Mouse (Mus musculus): ENCODE data around the gene Zmynd10. TPM values are rescaled to one million over a fixed set of nuclear protein-coding genes. Genes with fewer than 3 reads are reported as not detected.
"Not testable (repeated sequence)": the region's sequence is repeated elsewhere in the genome, so short reads cannot be mapped to it uniquely, and the experiment has no call there.

Zmynd10 gene
- polyA plus RNA-seq, 1 experiment from 2014 or later: 2.1 TPM

DNA sequence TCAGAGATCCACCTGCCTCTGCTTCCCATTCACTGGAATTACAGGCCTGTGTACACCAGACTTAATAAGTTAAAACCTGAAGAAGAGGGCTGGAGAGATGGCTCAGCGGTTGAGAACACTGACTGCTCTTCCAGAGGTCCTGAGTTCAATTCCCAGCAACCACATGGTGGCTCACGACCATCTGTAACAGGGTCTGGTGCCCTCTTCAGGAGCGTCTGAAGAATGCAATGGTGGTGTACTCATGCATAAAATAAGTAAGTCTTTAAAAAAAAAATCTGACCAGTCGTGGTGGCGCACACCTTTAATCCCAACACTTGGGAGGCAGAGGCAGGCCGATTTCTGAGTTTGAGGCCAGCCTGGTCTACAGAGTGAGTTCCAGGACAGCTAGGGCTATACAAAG is 26.7 kb downstream of the Zmynd10 start:
- WGBS: 85% methylated on average over 6 of the region's 6 CpGs
- Histone ChIP-seq H3K36me3 (peaks cover 42% of the 10 kb centered on the region), H3K4me1 (peaks cover 52% of the 10 kb centered on the region)
- not testable (repeated sequence) for H3K4me2 ChIP-seq; H3K9ac ChIP-seq; H3K4me3 ChIP-seq; H3K27me3 ChIP-seq; H3K9me3 ChIP-seq; ATAC-seq (ENCODE audit: insufficient number of reproducible peaks, insufficient read depth, low FRiP score, low TSS enrichment, low read depth); H3K27ac ChIP-seq

DNA sequence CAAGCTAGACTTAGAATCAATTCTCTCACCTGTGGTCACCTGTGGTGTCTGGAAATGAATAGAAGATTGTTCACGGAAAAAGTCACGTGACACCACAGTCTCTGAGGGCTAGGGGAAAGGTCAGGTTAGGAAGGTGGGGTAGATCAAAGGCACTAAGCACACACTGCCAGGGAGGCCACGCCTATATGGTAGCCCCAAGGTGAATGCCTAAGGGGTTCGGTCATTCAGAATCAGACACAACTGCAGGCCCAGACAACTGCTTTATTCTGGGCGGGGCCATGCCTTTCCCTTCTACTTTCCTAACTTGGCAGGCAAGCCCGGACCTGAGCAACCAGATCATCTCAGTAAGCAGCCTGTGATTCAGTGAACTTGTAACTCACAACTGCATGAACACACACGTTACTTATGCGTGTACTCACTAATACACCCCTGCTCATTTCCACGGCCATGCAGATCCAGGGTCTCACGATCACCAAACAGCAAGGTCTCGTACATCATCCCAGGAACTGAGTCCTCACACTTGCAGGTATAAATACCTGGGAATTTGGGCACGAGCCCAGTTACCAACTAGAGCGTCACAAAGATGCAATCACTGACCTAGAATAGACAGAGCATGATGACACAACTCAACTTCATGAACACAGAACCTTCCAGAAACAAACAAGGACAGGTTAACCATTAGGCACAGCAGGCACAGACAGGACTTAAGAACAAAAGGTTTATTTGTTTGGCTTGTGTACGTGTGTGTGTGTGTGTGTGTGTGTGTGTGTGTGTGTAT is 28.7 kb downstream of the Zmynd10 start:
- Histone ChIP-seq H3K4me1 (peaks cover 58% of the 10 kb centered on the region), H3K9ac (peak overlapping the region; percentile 72; the same call in 1 of the 2 replicates), H3K27ac (peak overlapping the region; percentile 83), H3K9me3 (no peaks in the 10 kb centered on the region), H3K36me3 (peaks cover 38% of the 10 kb centered on the region), H3K27me3 (no peaks in the 10 kb centered on the region), H3K4me3 (no peak overlapping the region), H3K4me2 (peak overlapping the region; percentile 64)
- 72% methylated on average over 14 of the region's 14 CpGs for WGBS
- no peak for ATAC-seq (ENCODE audit: insufficient number of reproducible peaks, insufficient read depth, low FRiP score, low TSS enrichment, low read depth)

DNA sequence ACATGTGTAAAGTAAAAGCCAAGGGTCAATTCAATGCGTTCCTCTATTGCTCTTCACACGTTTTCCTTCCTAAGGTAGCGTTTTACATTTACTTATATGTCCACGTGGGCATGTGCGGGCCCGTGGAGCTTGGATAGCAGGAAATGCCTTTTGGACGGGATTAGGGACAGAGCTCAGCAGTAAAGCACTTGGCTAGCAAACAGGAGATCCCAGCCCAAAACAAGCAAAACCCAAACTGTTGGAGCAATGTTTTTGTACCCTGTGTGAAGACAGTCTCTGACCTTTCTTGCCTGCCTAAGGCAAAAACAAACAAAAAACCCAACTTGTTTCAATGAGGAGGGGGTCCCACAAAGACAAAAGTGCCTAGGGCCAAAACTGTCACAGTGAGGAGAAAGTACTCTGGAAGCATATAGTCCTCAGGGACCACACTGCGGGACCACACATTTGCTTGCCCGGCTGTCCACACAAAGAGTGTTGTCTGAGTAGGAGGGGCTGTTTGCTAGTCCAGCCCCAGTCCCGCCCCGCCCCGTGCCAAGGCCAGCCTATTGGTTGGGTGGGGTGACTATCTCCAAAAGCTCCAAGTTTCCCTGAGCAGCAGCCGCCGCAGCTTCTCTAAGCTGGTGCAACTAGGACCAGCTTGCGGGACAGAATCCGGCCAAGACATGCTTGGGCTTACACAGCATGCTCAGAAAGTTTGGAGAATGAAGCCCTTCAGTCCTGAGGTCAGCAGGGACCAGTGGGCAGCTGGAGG is 29.4 kb downstream of the Zmynd10 start, which contains the start of gene Hyal1:
Gene Hyal1 (plus strand): TSS at position 571 of the 751 bp plus-strand sequence.
- 16% methylated on average over 16 of the region's 16 CpGs for WGBS
- Histone ChIP-seq H3K27ac (peak within 1 kb of the TSS; percentile 83), H3K27me3 (no peaks in the 10 kb centered on the region), H3K4me1 (peaks cover 55% of the 10 kb centered on the region), H3K4me2 (peak within 1 kb of the TSS; percentile 64), H3K36me3 (peaks cover 30% of the 10 kb centered on the region), H3K4me3 (peak within 1 kb of the TSS; percentile 47), H3K9me3 (no peaks in the 10 kb centered on the region), H3K9ac (peak within 1 kb of the TSS; percentile 72)
- peak; percentile 66 for ATAC-seq (ENCODE audit: insufficient number of reproducible peaks, insufficient read depth, low FRiP score, low TSS enrichment, low read depth)

DNA sequence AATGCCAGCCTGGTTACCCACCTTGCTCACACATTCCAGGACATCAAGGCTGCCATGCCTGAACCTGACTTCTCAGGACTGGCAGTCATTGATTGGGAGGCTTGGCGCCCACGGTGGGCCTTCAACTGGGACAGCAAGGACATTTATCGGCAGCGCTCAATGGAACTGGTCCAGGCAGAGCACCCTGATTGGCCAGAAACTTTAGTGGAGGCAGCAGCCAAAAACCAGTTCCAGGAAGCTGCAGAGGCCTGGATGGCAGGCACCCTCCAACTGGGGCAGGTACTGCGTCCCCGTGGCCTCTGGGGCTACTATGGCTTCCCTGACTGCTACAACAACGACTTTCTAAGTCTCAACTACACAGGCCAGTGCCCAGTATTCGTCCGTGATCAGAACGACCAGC is 30.8 kb downstream of the Zmynd10 start:
- ATAC-seq (ENCODE audit: insufficient number of reproducible peaks, insufficient read depth, low FRiP score, low TSS enrichment, low read depth): no peak
- no peak overlapping the region for H3K9ac ChIP-seq
- H3K4me3 ChIP-seq: no peak overlapping the region
- no peak overlapping the region for H3K27ac ChIP-seq
- peak overlapping the region; percentile 64 for H3K4me2 ChIP-seq
- no peaks in the 10 kb centered on the region for H3K27me3 ChIP-seq
- peaks cover 54% of the 10 kb centered on the region for H3K4me1 ChIP-seq
- peaks cover 22% of the 10 kb centered on the region for H3K36me3 ChIP-seq
- H3K9me3 ChIP-seq: no peaks in the 10 kb centered on the region
- 89% methylated on average over 10 of the region's 10 CpGs for WGBS

DNA sequence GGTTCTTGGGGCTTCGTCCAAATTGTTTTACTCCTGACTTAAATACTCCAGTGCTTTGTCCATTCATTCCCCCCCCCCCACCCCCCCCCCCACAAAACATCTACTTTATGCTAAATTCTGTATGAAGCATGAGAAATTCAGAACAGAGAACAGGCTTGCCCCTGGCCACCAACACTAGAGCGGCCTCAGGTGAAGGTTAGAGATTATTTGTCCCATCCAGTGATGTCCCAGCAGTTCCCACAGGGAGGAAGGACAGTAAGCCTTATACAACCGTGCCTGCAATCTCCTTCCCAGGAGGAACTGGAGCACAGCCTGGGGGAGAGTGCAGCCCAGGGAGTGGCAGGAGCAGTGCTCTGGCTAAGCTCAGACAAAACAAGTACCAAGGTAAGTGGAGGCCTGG is 31.5 kb downstream of the Zmynd10 start, which contains the start of gene Naa80:
Gene Naa80 (plus strand): TSS at position 301 of the 400 bp plus-strand sequence.
- ATAC-seq (ENCODE audit: insufficient number of reproducible peaks, insufficient read depth, low FRiP score, low TSS enrichment, low read depth): no peak
- H3K4me2 ChIP-seq: peak within 1 kb of the TSS; percentile 93
- 76% methylated on average over 3 of the region's 3 CpGs for WGBS
- H3K4me1 ChIP-seq: peaks cover 54% of the 10 kb centered on the region
- H3K9me3 ChIP-seq: no peaks in the 10 kb centered on the region
- peak within 1 kb of the TSS; percentile 83 for H3K9ac ChIP-seq
- no peaks in the 10 kb centered on the region for H3K27me3 ChIP-seq
- H3K36me3 ChIP-seq: peaks cover 22% of the 10 kb centered on the region
- peak within 1 kb of the TSS; percentile 96; the same call in 1 of the 2 replicates for H3K27ac ChIP-seq
- 0 out of 2 replicates have a peak within 1 kb of the TSS, but pooled peaks have one; percentile 6 for H3K4me3 ChIP-seq

DNA sequence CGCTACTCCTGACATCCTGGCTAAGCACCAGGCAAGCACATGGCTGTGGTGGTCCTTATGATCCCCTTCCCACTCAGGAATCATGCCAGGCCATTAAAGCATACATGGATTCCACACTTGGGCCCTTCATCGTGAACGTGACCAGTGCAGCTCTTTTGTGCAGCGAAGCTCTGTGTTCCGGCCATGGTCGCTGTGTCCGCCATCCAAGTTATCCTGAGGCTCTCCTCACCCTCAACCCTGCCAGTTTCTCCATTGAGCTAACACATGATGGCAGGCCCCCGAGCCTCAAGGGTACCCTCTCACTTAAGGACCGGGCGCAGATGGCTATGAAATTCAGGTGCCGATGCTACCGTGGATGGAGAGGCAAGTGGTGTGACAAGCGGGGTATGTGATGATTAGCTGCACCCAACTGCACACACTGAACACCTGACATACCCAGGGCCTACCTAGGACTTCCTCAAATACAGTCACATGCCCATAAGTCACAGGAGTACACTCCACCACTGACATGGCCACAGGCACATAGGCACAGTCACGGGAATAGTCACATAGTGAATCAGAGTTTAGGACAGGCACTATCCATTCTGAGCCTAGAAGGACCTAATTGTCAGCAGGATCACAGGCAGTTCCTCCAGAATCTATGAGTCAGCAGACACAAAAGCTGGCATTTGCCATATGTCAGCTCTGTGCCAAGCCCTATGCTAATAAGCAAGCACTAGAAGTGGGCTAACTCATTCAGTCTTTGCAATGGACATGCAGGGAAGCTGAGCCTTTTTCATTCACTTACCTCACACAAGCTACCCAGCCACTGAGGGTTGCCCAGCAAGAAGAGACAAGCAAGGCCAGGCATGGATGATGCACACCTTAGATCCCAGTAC is 32.2 kb downstream of the Zmynd10 start:
- WGBS: 95% methylated on average over 14 of the region's 14 CpGs
- H3K4me1 ChIP-seq: peaks cover 54% of the 10 kb centered on the region
- H3K27me3 ChIP-seq: no peaks in the 10 kb centered on the region
- H3K9ac ChIP-seq: peak overlapping the region; percentile 83
- no peaks in the 10 kb centered on the region for H3K9me3 ChIP-seq
- peak overlapping the region; percentile 93 for H3K4me2 ChIP-seq
- H3K36me3 ChIP-seq: peaks cover 25% of the 10 kb centered on the region
- H3K4me3 ChIP-seq: 0 out of 2 replicates have a peak overlapping the region, but pooled peaks have one; percentile 6
- H3K27ac ChIP-seq: peak overlapping the region; percentile 96; the same call in 1 of the 2 replicates
- ATAC-seq (ENCODE audit: insufficient number of reproducible peaks, insufficient read depth, low FRiP score, low TSS enrichment, low read depth): no peak

DNA sequence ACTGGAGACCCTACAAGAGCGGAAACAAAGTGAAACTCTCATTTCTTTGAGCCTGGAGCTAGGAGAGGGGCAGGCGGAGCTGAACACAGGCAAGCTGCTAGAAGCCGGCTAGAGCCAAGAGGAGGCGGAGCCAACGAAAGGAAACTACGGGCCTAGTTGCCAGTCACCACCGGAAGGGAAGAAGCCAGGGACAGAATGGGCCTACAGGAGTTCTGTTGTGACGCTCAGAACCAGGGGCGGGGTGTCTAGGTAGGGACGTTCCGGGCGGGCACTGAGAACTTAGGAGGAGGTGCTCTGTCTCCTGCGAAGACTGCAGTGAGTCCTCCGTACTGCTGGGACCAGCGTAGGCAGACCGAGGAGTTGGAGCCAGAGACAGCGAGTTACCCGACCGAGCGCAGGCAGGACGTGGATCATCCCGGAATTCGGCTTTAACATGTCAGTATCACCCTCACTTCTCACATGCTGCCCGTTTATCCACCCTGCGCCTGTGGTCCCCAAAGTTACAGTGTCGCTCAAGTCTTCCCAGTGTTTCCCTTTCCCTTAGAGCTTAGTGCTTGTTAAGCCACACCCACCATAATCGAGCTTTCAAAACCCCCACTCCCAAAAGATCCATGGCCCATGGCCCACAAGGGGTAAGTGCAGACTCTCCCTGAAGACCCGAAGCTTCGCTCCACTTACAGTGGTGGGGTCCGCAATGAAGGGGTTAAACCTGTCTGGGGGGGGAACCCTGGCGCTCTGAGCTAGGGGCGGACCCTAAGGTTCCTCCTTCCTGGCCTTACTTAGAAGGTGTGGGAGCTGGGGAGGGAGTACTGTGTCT is 33.6 kb downstream of the Zmynd10 start, which contains the start of gene Hyal3:
Gene Hyal3 (plus strand): TSS at position 318 of the 817 bp plus-strand sequence.
- no peaks in the 10 kb centered on the region for H3K27me3 ChIP-seq
- H3K4me1 ChIP-seq: peaks cover 54% of the 10 kb centered on the region
- H3K27ac ChIP-seq: peak within 1 kb of the TSS; percentile 96
- H3K9me3 ChIP-seq: no peaks in the 10 kb centered on the region
- peaks cover 20% of the 10 kb centered on the region for H3K36me3 ChIP-seq
- peak within 1 kb of the TSS; percentile 59 for H3K4me3 ChIP-seq
- under 1% methylated on average over 32 of the region's 32 CpGs for WGBS
- peak within 1 kb of the TSS; percentile 93 for H3K4me2 ChIP-seq
- ATAC-seq (ENCODE audit: insufficient number of reproducible peaks, insufficient read depth, low FRiP score, low TSS enrichment, low read depth): peak; percentile 61
- H3K9ac ChIP-seq: peak within 1 kb of the TSS; percentile 83

DNA sequence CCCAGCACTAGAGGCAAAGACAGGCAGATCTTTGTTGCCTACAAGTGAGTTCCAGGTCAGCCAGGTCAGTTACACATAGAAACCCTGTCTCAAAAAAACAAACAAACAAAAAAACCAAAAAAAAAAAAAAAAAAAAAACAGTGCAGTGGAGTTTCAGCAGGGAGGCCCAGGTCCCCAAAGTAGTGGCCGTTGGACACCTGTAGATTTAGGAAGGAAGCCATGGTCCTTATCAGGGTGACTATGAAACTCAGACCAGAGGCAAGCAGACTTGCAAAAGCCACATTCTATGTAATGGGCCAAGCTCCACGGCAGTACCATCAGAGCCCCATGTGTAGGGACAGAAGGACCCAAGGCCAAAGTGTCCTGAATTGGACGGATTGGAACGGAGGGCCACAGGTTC is 34.5 kb downstream of the Zmynd10 start:
- peak overlapping the region; percentile 83 for H3K9ac ChIP-seq
- no peak for ATAC-seq (ENCODE audit: insufficient number of reproducible peaks, insufficient read depth, low FRiP score, low TSS enrichment, low read depth)
- 72% methylated on average over 4 of the region's 4 CpGs for WGBS
- peak overlapping the region; percentile 96 for H3K27ac ChIP-seq
- H3K4me1 ChIP-seq: peaks cover 46% of the 10 kb centered on the region
- no peaks in the 10 kb centered on the region for H3K9me3 ChIP-seq
- H3K36me3 ChIP-seq: peaks cover 20% of the 10 kb centered on the region
- H3K27me3 ChIP-seq: no peaks in the 10 kb centered on the region
- H3K4me3 ChIP-seq: peak overlapping the region; percentile 59
- peak overlapping the region; percentile 93 for H3K4me2 ChIP-seq

DNA sequence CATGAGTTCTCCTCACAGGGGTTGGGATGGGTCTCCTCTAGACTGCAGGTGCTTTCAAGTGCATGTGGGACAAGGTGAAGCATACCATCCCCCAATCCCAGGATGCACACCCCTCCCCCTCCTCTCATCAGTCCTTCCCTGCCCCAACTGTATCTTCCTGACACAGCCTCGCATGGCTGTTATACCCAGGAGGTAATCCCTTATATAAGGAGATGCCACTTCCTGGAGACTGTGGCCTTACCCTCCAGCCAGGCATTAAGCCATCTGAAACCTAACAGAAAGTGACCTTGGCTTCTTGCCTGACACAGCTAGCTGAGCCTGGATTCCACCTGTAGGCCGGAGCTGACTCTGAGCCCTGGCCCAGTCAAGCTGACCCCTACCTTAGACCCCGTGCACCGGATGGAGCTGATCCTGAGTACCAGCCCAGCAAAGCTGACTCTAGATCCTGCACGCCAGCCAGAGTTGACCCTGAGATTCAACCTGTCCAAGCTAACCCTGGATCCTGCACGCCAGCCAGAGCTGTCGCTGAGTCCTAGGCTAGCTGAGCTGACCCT is 35.5 kb downstream of the Zmynd10 start:
- Histone ChIP-seq H3K27ac (no peak overlapping the region), H3K4me1 (peaks cover 36% of the 10 kb centered on the region), H3K4me2 (peak overlapping the region; percentile 93; the same call in 1 of the 2 replicates), H3K36me3 (peaks cover 20% of the 10 kb centered on the region), H3K9me3 (no peaks in the 10 kb centered on the region), H3K9ac (0 out of 2 replicates have a peak overlapping the region, but pooled peaks have one; percentile 83), H3K4me3 (no peak overlapping the region), H3K27me3 (no peaks in the 10 kb centered on the region)
- whole genome bisulfite sequencing: 86% methylated on average over 7 of the region's 7 CpGs
- ATAC-seq (ENCODE audit: insufficient number of reproducible peaks, insufficient read depth, low FRiP score, low TSS enrichment, low read depth): no peak

DNA sequence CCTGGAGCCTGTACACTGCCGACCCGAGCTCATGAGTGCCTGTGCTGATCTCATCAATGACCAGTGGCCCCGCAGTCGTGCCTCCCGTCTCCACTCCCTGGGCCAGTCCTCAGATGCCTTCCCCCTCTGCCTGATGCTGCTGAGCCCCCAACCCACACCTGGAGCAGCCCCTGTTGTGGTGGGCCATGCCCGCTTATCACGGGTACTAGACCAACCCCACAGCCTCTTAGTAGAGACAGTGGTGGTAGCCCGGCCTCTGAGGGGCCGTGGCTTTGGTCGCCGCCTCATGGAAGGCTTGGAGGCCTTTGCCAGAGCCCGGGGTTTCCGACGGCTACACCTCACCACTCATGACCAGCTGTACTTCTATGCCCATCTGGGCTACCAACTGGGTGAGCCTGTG is 36.1 kb downstream of the Zmynd10 start:
- H3K27me3 ChIP-seq: no peaks in the 10 kb centered on the region
- ATAC-seq (ENCODE audit: insufficient number of reproducible peaks, insufficient read depth, low FRiP score, low TSS enrichment, low read depth): no peak
- H3K36me3 ChIP-seq: peaks cover 20% of the 10 kb centered on the region
- no peak overlapping the region for H3K9ac ChIP-seq
- H3K27ac ChIP-seq: no peak overlapping the region
- H3K9me3 ChIP-seq: no peaks in the 10 kb centered on the region
- no peak overlapping the region for H3K4me2 ChIP-seq
- H3K4me1 ChIP-seq: peaks cover 32% of the 10 kb centered on the region
- 93% methylated on average over 14 of the region's 14 CpGs for WGBS
- no peak overlapping the region for H3K4me3 ChIP-seq
